Mouse (Mus musculus) lung, embryonic 14.5 days (tissue): ENCODE results near the gene Grb10. TPM values are rescaled to one million over a fixed set of nuclear protein-coding genes. Genes with fewer than 3 reads are reported as not detected.

Source experiments
- ATAC-seq: fragments of 200-750 bp; cut with Nextera tagmentation; 2 replicates; pipeline ENCODE4 v1.8.0; 2017; ENCODE audit warnings: mild to moderate bottlenecking, moderate TSS enrichment, moderate library complexity; ENCODE audit not compliant: insufficient read depth
- DNase-seq: peaks from one replicate; pipeline ENCODE4 v3.0.0-alpha.2; 2015
- H3K27ac ChIP-seq: fragments of 300-500 bp; sonication (generic); 2 replicates; pipeline ENCODE4 v1.5.1; 2014; ENCODE audit warnings: low read depth, mild to moderate bottlenecking, moderate library complexity
- H3K27me3 ChIP-seq: fragments of 300-500 bp; sonication (generic); 2 replicates; pipeline ENCODE4 v1.6.1; 2014; ENCODE audit warnings: low read length, control low read depth; ENCODE audit not compliant: insufficient read depth
- H3K36me3 ChIP-seq: fragments of 300-500 bp; sonication (generic); 2 replicates; pipeline ENCODE4 v1.6.1; 2014; ENCODE audit warnings: control low read depth; ENCODE audit not compliant: insufficient read depth
- H3K4me1 ChIP-seq: fragments of 300-500 bp; sonication (generic); 2 replicates; pipeline ENCODE4 v1.6.1; 2014; ENCODE audit warnings: antibody characterized with exemption, control low read depth; ENCODE audit not compliant: insufficient read depth
- H3K4me2 ChIP-seq: fragments of 300-500 bp; sonication (generic); 2 replicates; pipeline ENCODE4 v1.6.1; 2014; ENCODE audit warnings: mild to moderate bottlenecking
- H3K4me3 ChIP-seq: fragments of 300-500 bp; sonication (generic); 2 replicates; pipeline ENCODE4 v1.5.1; 2014; ENCODE audit warnings: low read depth, low read length
- H3K9ac ChIP-seq: fragments of 300-500 bp; sonication (generic); 2 replicates; pipeline ENCODE4 v1.6.1; 2014
- H3K9me3 ChIP-seq: fragments of 300-500 bp; sonication (generic); 2 replicates; pipeline ENCODE4 v1.6.1; 2016; ENCODE audit warnings: low read depth, low read length, control low read depth
- CTCF ChIP-seq: IDR thresholded peaks from 2 replicates; pipeline ENCODE4 v1.5.1; 2016; ENCODE audit warnings: antibody characterized with exemption, low read depth
- whole genome bisulfite sequencing: fragments of 180-500 bp; shearing (Covaris S2); extraction: QIAGEN DNeasy Blood & Tissue Kit; methylation state at CpG from one replicate; pipeline ENCODE4 v1.1.7; 2014; 5-methylcytosine and 5-hydroxymethylcytosine counted together
- polyA plus RNA-seq: library from polyadenylated mRNA; unstranded; fragments of >200 nt; fragmentation: Nextera tagmentation; extraction: Ambion mirVana; gene quantifications from 2 replicates; pipeline ENCODE4 v1.2.1, GENCODE M21; 2014

The Grb10 gene
- polyA plus RNA-seq, 1 experiment from 2014 or later, result 313 TPM

- peak overlapping the region; percentile 76 for H3K27ac ChIP-seq
- ATAC-seq, result no peak
- 50% methylated on average over 1 of the region's 1 CpGs for WGBS
Measured at GRCm38 (mm10) chr11:11893769-11894168, 144.7 kb downstream of the Grb10 start.

DNA sequence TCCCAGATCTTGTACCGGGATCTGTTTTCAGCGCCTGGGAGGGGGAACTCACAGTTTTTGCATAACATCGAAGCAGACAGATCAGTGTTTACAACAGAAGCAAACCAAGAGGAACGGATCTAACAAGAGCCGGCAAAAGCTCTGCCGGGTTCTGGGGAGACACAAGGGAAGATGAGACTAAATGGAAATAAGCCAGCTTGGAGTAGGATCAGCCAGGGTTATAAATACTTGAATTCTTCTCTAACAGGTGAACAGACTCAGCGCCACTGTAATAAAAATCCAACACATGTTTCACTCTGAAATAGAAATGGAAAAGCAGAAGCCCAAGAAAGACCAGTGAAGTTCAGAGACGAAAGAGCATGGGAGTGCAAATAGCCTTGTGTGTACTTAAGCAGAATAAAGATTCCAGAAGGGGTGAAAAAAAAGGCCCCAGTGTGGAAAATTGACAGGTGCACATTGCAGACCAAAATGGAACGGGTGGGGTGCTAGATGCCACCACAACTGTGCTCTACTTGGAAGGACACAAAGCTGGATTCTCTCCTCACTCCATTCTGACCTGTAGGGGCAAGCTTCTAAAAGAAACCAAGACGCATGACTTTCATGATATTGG, 145.4 kb downstream of the Grb10 start:
- Histone ChIP-seq H3K36me3 (no peaks in the 10 kb centered on the region), H3K4me2 (peak overlapping the region; percentile 16), H3K4me3 (no peak overlapping the region), H3K9ac (no peak overlapping the region), H3K27me3 (no peaks in the 10 kb centered on the region), H3K9me3 (no peaks in the 10 kb centered on the region), H3K4me1 (peaks cover 13% of the 10 kb centered on the region), H3K27ac (peak overlapping the region; percentile 76)
- DNase-seq (peak; percentile 43), ATAC-seq (no peak)
- 30% methylated on average over 10 of the region's 10 CpGs for WGBS
- peak; percentile 21; the same call in 1 of the 2 replicates for TF ChIP-seq CTCF

More at GRCm38 (mm10) chr11:11893769-11894168, 144.7 kb downstream of the Grb10 start:
- DNase-seq, result no peak
- peaks cover 14% of the 10 kb centered on the region for H3K4me1 ChIP-seq
- no peaks in the 10 kb centered on the region for H3K9me3 ChIP-seq
- no peak overlapping the region for H3K9ac ChIP-seq
- no peak overlapping the region for H3K4me3 ChIP-seq
- TF ChIP-seq CTCF, result no peak
- H3K27me3 ChIP-seq, result no peaks in the 10 kb centered on the region
- no peaks in the 10 kb centered on the region for H3K36me3 ChIP-seq
- no peak overlapping the region for H3K4me2 ChIP-seq

GRCm38 (mm10) chr11:11891832-11892231, 146.7 kb downstream of the Grb10 start:
- DNase-seq (no peak), ATAC-seq (no peak)
- Histone ChIP-seq H3K4me3 (no peak overlapping the region), H3K9ac (no peak overlapping the region), H3K9me3 (no peaks in the 10 kb centered on the region), H3K4me1 (peaks cover 16% of the 10 kb centered on the region), H3K27ac (peak overlapping the region; percentile 76), H3K27me3 (no peaks in the 10 kb centered on the region), H3K36me3 (no peaks in the 10 kb centered on the region), H3K4me2 (no peak overlapping the region)
- no peak for TF ChIP-seq CTCF

DNA sequence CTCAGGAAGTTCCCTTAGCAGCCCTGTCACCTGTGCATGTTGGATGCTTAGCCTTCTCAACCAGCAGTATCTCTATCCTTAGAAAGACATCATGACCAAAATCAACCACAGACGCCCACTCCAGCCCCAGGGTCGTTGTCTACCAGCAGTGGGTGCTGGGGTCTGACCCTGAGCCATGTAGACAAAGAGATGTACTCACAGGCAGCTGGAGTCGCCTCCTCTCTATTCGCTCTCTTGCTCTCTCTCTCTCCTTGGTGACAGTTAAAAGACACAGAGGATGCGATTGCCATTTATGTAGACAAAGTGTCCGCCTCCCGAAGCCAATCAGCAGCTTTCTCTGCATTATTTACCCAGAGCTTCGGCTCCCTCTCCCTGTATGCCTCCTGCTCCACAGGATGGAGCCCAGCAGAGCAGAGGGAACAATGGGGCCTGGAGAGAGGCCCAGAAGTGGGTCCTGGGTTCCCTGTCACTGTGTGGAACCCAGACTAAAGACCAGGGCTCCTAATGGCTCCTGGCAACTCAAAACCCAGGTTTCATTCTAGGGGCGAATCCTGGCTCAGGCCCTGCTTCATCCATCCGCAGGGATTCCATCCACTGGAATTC, 148.2 kb downstream of the Grb10 start:
- Histone ChIP-seq H3K4me2 (no peak overlapping the region), H3K36me3 (no peaks in the 10 kb centered on the region), H3K4me1 (peaks cover 29% of the 10 kb centered on the region), H3K27me3 (no peaks in the 10 kb centered on the region), H3K9ac (no peak overlapping the region), H3K27ac (0 out of 2 replicates have a peak overlapping the region, but pooled peaks have one; percentile 7), H3K9me3 (no peaks in the 10 kb centered on the region), H3K4me3 (no peak overlapping the region)
- ATAC-seq, result no peak
- WGBS, result 68% methylated on average over 10 of the region's 10 CpGs
- DNase-seq, result no peak
- no peak for TF ChIP-seq CTCF

GRCm38 (mm10) chr11:11888727-11889126, 149.8 kb downstream of the Grb10 start:
- no peak for TF ChIP-seq CTCF
- H3K4me1 ChIP-seq, result peaks cover 37% of the 10 kb centered on the region
- peak overlapping the region; percentile 44 for H3K27ac ChIP-seq
- ATAC-seq (no peak), DNase-seq (no peak)
- WGBS, result 63% methylated on average over 3 of the region's 3 CpGs
- H3K4me2 ChIP-seq, result no peak overlapping the region; the same call in 1 of the 2 replicates
- no peaks in the 10 kb centered on the region for H3K9me3 ChIP-seq
- H3K4me3 ChIP-seq, result no peak overlapping the region
- H3K9ac ChIP-seq, result no peak overlapping the region
- H3K27me3 ChIP-seq, result no peaks in the 10 kb centered on the region
- H3K36me3 ChIP-seq, result no peaks in the 10 kb centered on the region

GRCm38 (mm10) chr11:11888051-11888450, 150.4 kb downstream of the Grb10 start:
- WGBS, result 47% methylated on average over 3 of the region's 3 CpGs
- no peak overlapping the region for H3K9ac ChIP-seq
- H3K27ac ChIP-seq, result no peak overlapping the region; the same call in 1 of the 2 replicates
- H3K27me3 ChIP-seq, result no peaks in the 10 kb centered on the region
- ATAC-seq (no peak), DNase-seq (no peak)
- no peak overlapping the region for H3K4me3 ChIP-seq
- peaks cover 40% of the 10 kb centered on the region for H3K4me1 ChIP-seq
- no peak overlapping the region for H3K4me2 ChIP-seq
- no peaks in the 10 kb centered on the region for H3K9me3 ChIP-seq
- no peak for TF ChIP-seq CTCF
- no peaks in the 10 kb centered on the region for H3K36me3 ChIP-seq

DNA sequence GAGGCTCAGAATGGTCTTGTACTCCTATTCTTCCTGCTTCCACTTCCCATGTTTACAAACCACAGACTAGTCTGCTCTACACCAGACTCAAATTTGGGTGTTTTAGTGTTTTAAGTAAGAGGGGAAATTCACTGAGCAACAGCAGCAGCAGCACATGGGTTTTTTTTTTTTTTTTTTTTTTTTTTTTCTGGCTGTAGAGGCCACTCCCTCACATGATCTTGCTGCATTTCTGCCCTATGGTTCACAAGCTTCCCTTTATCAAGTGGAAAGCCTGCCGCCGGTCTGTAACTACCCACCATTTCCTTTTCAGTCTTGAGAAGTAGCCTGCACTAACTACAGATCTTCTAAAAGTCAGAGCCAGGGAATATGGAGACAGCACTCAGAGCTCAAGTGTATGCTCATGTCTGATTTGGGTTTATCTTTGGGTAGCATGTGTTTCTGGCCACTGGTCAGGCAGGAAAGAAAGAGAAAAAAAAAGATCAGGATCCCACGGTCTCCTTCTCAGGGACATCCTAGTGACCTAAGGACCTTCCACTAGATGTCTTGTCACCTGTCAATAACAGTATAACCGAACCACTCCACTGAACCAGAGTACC, 152.0 kb downstream of the Grb10 start:
- H3K4me3 ChIP-seq, result no peak overlapping the region
- no peaks in the 10 kb centered on the region for H3K27me3 ChIP-seq
- WGBS, result 23% methylated on average over 4 of the region's 4 CpGs
- no peaks in the 10 kb centered on the region for H3K36me3 ChIP-seq
- DNase-seq, result peak; percentile 46
- peaks cover 46% of the 10 kb centered on the region for H3K4me1 ChIP-seq
- H3K9me3 ChIP-seq, result no peaks in the 10 kb centered on the region
- H3K4me2 ChIP-seq, result no peak overlapping the region
- no peak for TF ChIP-seq CTCF
- H3K9ac ChIP-seq, result no peak overlapping the region
- peak overlapping the region; percentile 86 for H3K27ac ChIP-seq
- ATAC-seq, result no peak
